9 mouse cellular contexts compared by ENCODE assay signal in genomic region chr3:96729403-96729784, GRCm38 (mm10). TPM values are rescaled to one million over a fixed set of nuclear protein-coding genes. Genes with fewer than 3 reads are reported as not detected.
DNase-seq lines count a peak whose midpoint lies in the region; ATAC-seq lines count a peak whose summit lies in the region.
"Had no signal": no experiment of that assay in that cellular context is flagged by ENCODE, and none has a peak within 500 bp of the region (broad histone marks: within the 10 kb centered on the region; RNA-seq: fewer than 3 reads in every experiment).

No protein-coding gene starts in this region.

- H3K27me3 ChIP-seq in forebrain, embryonic 15.5 days: no peaks in the 10 kb centered on the region
- H3K27me3 ChIP-seq in forebrain, embryonic 14.5 days (replicated peaks; ENCODE audit: control insufficient read depth, insufficient read depth, low read length): no peaks in the 10 kb centered on the region
- H3K27me3 ChIP-seq in megakaryocyte, embryonic 14.5 days (replicated peaks): no peaks in the 10 kb centered on the region
- no peaks in the 10 kb centered on the region for H3K27me3 ChIP-seq in neural tube, embryonic 15.5 days (replicated peaks)

- no peaks in the 10 kb centered on the region for H3K36me3 ChIP-seq in forebrain, embryonic 15.5 days
- no peaks in the 10 kb centered on the region for H3K36me3 ChIP-seq in forebrain, embryonic 14.5 days (ENCODE audit: control insufficient read depth, insufficient read depth, low read length)
- H3K36me3 ChIP-seq in megakaryocyte, embryonic 14.5 days (replicated peaks; ENCODE audit: low read length): peaks cover 18% of the 10 kb centered on the region
- no peaks in the 10 kb centered on the region for H3K36me3 ChIP-seq in neural tube, embryonic 15.5 days

- ATAC-seq in forebrain, embryonic 15.5 days (replicated peaks): no peak
- ATAC-seq in forebrain, embryonic 14.5 days: no peak
- ATAC-seq in megakaryocyte, adult 5-6 weeks (ENCODE audit: poor library complexity, severe bottlenecking): no peak
- ATAC-seq in granulocyte monocyte progenitor cell, adult 5-6 weeks (replicated peaks; ENCODE audit: poor library complexity, severe bottlenecking): 0 out of 2 replicates have a peak, but pooled peaks have one; percentile 20
- no peak for ATAC-seq in neural tube, embryonic 15.5 days (ENCODE audit: low FRiP score)

- H3K4me2 ChIP-seq in forebrain, embryonic 15.5 days (replicated peaks): peak overlapping the region; percentile 54; the same call in 1 of the 2 replicates
- no peak overlapping the region for H3K4me2 ChIP-seq in forebrain, embryonic 14.5 days (ENCODE audit: low read length)
- H3K4me2 ChIP-seq in neural tube, embryonic 15.5 days: peak overlapping the region; percentile 71

- H3K4me3 ChIP-seq in forebrain, embryonic 15.5 days: no peak overlapping the region
- H3K4me3 ChIP-seq in forebrain, embryonic 14.5 days (ENCODE audit: low read depth, low read length): no peak overlapping the region
- peak overlapping the region; percentile 94 for H3K4me3 ChIP-seq in megakaryocyte, embryonic 14.5 days (replicated peaks)
- H3K4me3 ChIP-seq in neural tube, embryonic 15.5 days (replicated peaks): no peak overlapping the region

- no peak overlapping the region for H3K27ac ChIP-seq in forebrain, embryonic 15.5 days (replicated peaks)
- H3K27ac ChIP-seq in forebrain, embryonic 14.5 days (ENCODE audit: low read depth, low read length): no peak overlapping the region
- no peak overlapping the region for H3K27ac ChIP-seq in neural tube, embryonic 15.5 days (replicated peaks)

- 85% methylated on average over 3 of the region's 3 CpGs for WGBS in forebrain, embryonic 15.5 days
- 79% methylated on average over 3 of the region's 3 CpGs for WGBS in forebrain, embryonic 14.5 days
- 85% methylated on average over 3 of the region's 3 CpGs for WGBS in neural tube, embryonic 15.5 days

- H3K9ac ChIP-seq in forebrain, embryonic 15.5 days (replicated peaks): peak overlapping the region; percentile 73; the same call in 1 of the 2 replicates
- no peak overlapping the region for H3K9ac ChIP-seq in forebrain, embryonic 14.5 days (ENCODE audit: low read length)
- no peak overlapping the region for H3K9ac ChIP-seq in neural tube, embryonic 15.5 days (replicated peaks)

- DNase-seq in forebrain, embryonic 14.5 days (ENCODE audit: low spot score): no peak
- no peak for DNase-seq in frontal cortex, adult 2 months (ENCODE audit: extremely low spot score in 1 of 2, low spot score in 1 of 2)
- DNase-seq in left cerebral cortex, adult 18-20 months (ENCODE audit: low spot score in 2 of 2): no peak
- DNase-seq: heart, postnatal 14 days had no signal

- H3K9me3 ChIP-seq in forebrain, embryonic 15.5 days: no peaks in the 10 kb centered on the region
- H3K9me3 ChIP-seq in forebrain, embryonic 14.5 days (replicated peaks; ENCODE audit: control insufficient read depth, low read length): no peaks in the 10 kb centered on the region
- no peaks in the 10 kb centered on the region for H3K9me3 ChIP-seq in megakaryocyte, embryonic 14.5 days
- no peaks in the 10 kb centered on the region for H3K9me3 ChIP-seq in neural tube, embryonic 15.5 days (replicated peaks)

- peaks cover 28% of the 10 kb centered on the region for H3K4me1 ChIP-seq in forebrain, embryonic 15.5 days
- H3K4me1 ChIP-seq in forebrain, embryonic 14.5 days (ENCODE audit: control insufficient read depth, insufficient read depth, low read length): peaks cover 11% of the 10 kb centered on the region
- peaks cover 69% of the 10 kb centered on the region for H3K4me1 ChIP-seq in megakaryocyte, embryonic 14.5 days
- peaks cover 35% of the 10 kb centered on the region for H3K4me1 ChIP-seq in neural tube, embryonic 15.5 days

RNA-seq across cellular contexts. Expression of gene Rnf115, which starts 1.9 kb away (rescaled TPM):
- polyA plus RNA-seq in forebrain, embryonic 15.5 days (2015; fragmentation: Nextera tagmentation; extraction: Ambion mirVana): 59.3 and 66.6 TPM in 2 replicates
- 69.7 and 70.8 TPM in 2 replicates for polyA plus RNA-seq in forebrain, embryonic 14.5 days (2014; fragmentation: Nextera tagmentation; extraction: Ambion mirVana)
- 2.5 and 19.1 TPM in 2 replicates for polyA plus RNA-seq in megakaryocyte, embryonic 14.5 days (2012; ENCODE audit: insufficient read depth, low replicate concordance)
- 136 and 137 TPM in 2 replicates for total RNA-seq in megakaryocyte, adult 5-6 weeks (2015)
- 135 and 150 TPM in 2 replicates for total RNA-seq in megakaryocyte, adult 5-6 weeks (2017)
- 41.1 and 65.6 TPM in 2 replicates for total RNA-seq in granulocyte monocyte progenitor cell, adult 5-6 weeks (2014; fragmentation: Nextera tagmentation)
- total RNA-seq in granulocyte monocyte progenitor cell, adult 5-6 weeks (2017): 55.3 and 71.5 TPM in 2 replicates
- 76.7 and 77.9 TPM in 2 replicates for polyA plus RNA-seq in neural tube, embryonic 15.5 days (2015; fragmentation: Nextera tagmentation; extraction: Ambion mirVana)
- 46.0 and 49.0 TPM in 2 replicates for polyA plus RNA-seq in frontal cortex, adult 2 months (2012; rRNA removed)
- 10 to 100 TPM; 61.8 to 65.3 TPM for total RNA-seq in left cerebral cortex, adult 18-20 months (2021)

RNA-seq across cellular contexts. Expression of gene Polr3c, which starts 2.0 kb away (rescaled TPM):
- 33.5 and 35.7 TPM in 2 replicates for polyA plus RNA-seq in forebrain, embryonic 15.5 days (2015; fragmentation: Nextera tagmentation; extraction: Ambion mirVana)
- 27.8 and 28.9 TPM in 2 replicates for polyA plus RNA-seq in forebrain, embryonic 14.5 days (2014; fragmentation: Nextera tagmentation; extraction: Ambion mirVana)
- polyA plus RNA-seq in megakaryocyte, embryonic 14.5 days (2012; ENCODE audit: insufficient read depth, low replicate concordance): 0.70 and 5.0 TPM in 2 replicates
- 39.3 and 44.2 TPM in 2 replicates for total RNA-seq in megakaryocyte, adult 5-6 weeks (2015)
- total RNA-seq in megakaryocyte, adult 5-6 weeks (2017): 18.7 and 28.7 TPM in 2 replicates
- 30.8 and 38.8 TPM in 2 replicates for total RNA-seq in granulocyte monocyte progenitor cell, adult 5-6 weeks (2014; fragmentation: Nextera tagmentation)
- 22.4 and 22.5 TPM in 2 replicates for total RNA-seq in granulocyte monocyte progenitor cell, adult 5-6 weeks (2017)
- 31.5 and 35.7 TPM in 2 replicates for polyA plus RNA-seq in neural tube, embryonic 15.5 days (2015; fragmentation: Nextera tagmentation; extraction: Ambion mirVana)
- polyA plus RNA-seq in frontal cortex, adult 2 months (2012; rRNA removed): 34.2 and 34.4 TPM in 2 replicates
- total RNA-seq in left cerebral cortex, adult 18-20 months (2021): 10 to 100 TPM; 21.5 to 24.8 TPM

RNA-seq across cellular contexts. Expression of gene Nudt17, which starts 21.0 kb away (rescaled TPM):
- polyA plus RNA-seq in forebrain, embryonic 15.5 days (2015; fragmentation: Nextera tagmentation; extraction: Ambion mirVana): 6.8 and 6.9 TPM in 2 replicates
- polyA plus RNA-seq in forebrain, embryonic 14.5 days (2014; fragmentation: Nextera tagmentation; extraction: Ambion mirVana): 7.3 and 7.5 TPM in 2 replicates
- polyA plus RNA-seq in megakaryocyte, embryonic 14.5 days (2012; ENCODE audit: insufficient read depth, low replicate concordance): 0.17 TPM in 1 of 2 replicates, not detected in the other
- 1.7 and 1.9 TPM in 2 replicates for total RNA-seq in megakaryocyte, adult 5-6 weeks (2015)
- total RNA-seq in megakaryocyte, adult 5-6 weeks (2017): 0.73 TPM in 1 of 2 replicates, not detected in the other
- total RNA-seq in granulocyte monocyte progenitor cell, adult 5-6 weeks (2014; fragmentation: Nextera tagmentation): not detected in 2 replicates
- total RNA-seq in granulocyte monocyte progenitor cell, adult 5-6 weeks (2017): 0.31 TPM in 1 of 2 replicates, not detected in the other
- polyA plus RNA-seq in neural tube, embryonic 15.5 days (2015; fragmentation: Nextera tagmentation; extraction: Ambion mirVana): 20.0 and 24.7 TPM in 2 replicates
- polyA plus RNA-seq in frontal cortex, adult 2 months (2012; rRNA removed): 10.2 and 10.5 TPM in 2 replicates
- 10 to 100 TPM; 12.4 to 14.9 TPM for total RNA-seq in left cerebral cortex, adult 18-20 months (2021)

RNA-seq across cellular contexts. Expression of gene Pias3, which starts 33.2 kb away (rescaled TPM):
- polyA plus RNA-seq in forebrain, embryonic 15.5 days (2015; fragmentation: Nextera tagmentation; extraction: Ambion mirVana): 27.4 and 28.9 TPM in 2 replicates
- 14.8 and 21.3 TPM in 2 replicates for polyA plus RNA-seq in forebrain, embryonic 14.5 days (2014; fragmentation: Nextera tagmentation; extraction: Ambion mirVana)
- 30.6 and 32.8 TPM in 2 replicates for polyA plus RNA-seq in megakaryocyte, embryonic 14.5 days (2012; ENCODE audit: insufficient read depth, low replicate concordance)
- total RNA-seq in megakaryocyte, adult 5-6 weeks (2015): 18.6 and 26.6 TPM in 2 replicates
- 10.3 and 13.4 TPM in 2 replicates for total RNA-seq in megakaryocyte, adult 5-6 weeks (2017)
- 8.1 and 14.4 TPM in 2 replicates for total RNA-seq in granulocyte monocyte progenitor cell, adult 5-6 weeks (2014; fragmentation: Nextera tagmentation)
- 3.3 and 8.2 TPM in 2 replicates for total RNA-seq in granulocyte monocyte progenitor cell, adult 5-6 weeks (2017)
- 36.2 and 39.4 TPM in 2 replicates for polyA plus RNA-seq in neural tube, embryonic 15.5 days (2015; fragmentation: Nextera tagmentation; extraction: Ambion mirVana)
- polyA plus RNA-seq in frontal cortex, adult 2 months (2012; rRNA removed): 25.2 and 25.8 TPM in 2 replicates
- total RNA-seq in left cerebral cortex, adult 18-20 months (2021): 10 to 100 TPM; 34.5 to 34.8 TPM

RNA-seq across cellular contexts. Expression of gene Ankrd35, which starts 59.5 kb away (rescaled TPM):
- 1.5 and 1.9 TPM in 2 replicates for polyA plus RNA-seq in forebrain, embryonic 15.5 days (2015; fragmentation: Nextera tagmentation; extraction: Ambion mirVana)
- 1.1 and 1.9 TPM in 2 replicates for polyA plus RNA-seq in forebrain, embryonic 14.5 days (2014; fragmentation: Nextera tagmentation; extraction: Ambion mirVana)
- polyA plus RNA-seq in megakaryocyte, embryonic 14.5 days (2012; ENCODE audit: insufficient read depth, low replicate concordance): 9.5 and 30.5 TPM in 2 replicates
- total RNA-seq in megakaryocyte, adult 5-6 weeks (2015): not detected in 2 replicates
- total RNA-seq in megakaryocyte, adult 5-6 weeks (2017): not detected in 2 replicates
- total RNA-seq in granulocyte monocyte progenitor cell, adult 5-6 weeks (2014; fragmentation: Nextera tagmentation): not detected in 2 replicates
- total RNA-seq in granulocyte monocyte progenitor cell, adult 5-6 weeks (2017): not detected in 2 replicates
- 2.3 and 2.4 TPM in 2 replicates for polyA plus RNA-seq in neural tube, embryonic 15.5 days (2015; fragmentation: Nextera tagmentation; extraction: Ambion mirVana)
- 5.9 and 9.8 TPM in 2 replicates for polyA plus RNA-seq in frontal cortex, adult 2 months (2012; rRNA removed)
- 1 to 10 TPM; 8.1 to 9.0 TPM for total RNA-seq in left cerebral cortex, adult 18-20 months (2021)
